Mouse (Mus musculus) hindbrain, embryonic 11.5 days (tissue): ENCODE measurements around the gene Ly6g6f. TPM values are rescaled to one million over a fixed set of nuclear protein-coding genes. Genes with fewer than 3 reads are reported as not detected.

Source experiments
- ATAC-seq: fragments of 200-750 bp; cut with Nextera tagmentation; 2 replicates; pipeline ENCODE4 v1.8.0; 2017; ENCODE audit warnings: mild to moderate bottlenecking, moderate TSS enrichment, moderate library complexity; ENCODE audit not compliant: low FRiP score
- DNase-seq: peaks from one replicate; pipeline ENCODE4 v3.0.0-alpha.2; 2015; ENCODE audit warnings: low spot score
- H3K27ac ChIP-seq: fragments of 300-500 bp; sonication (generic); 2 replicates; pipeline ENCODE4 v1.5.1; 2014; ENCODE audit warnings: mild to moderate bottlenecking, low read depth, low read length
- H3K27me3 ChIP-seq: fragments of 300-500 bp; sonication (generic); 2 replicates; pipeline ENCODE4 v1.6.1; 2014; ENCODE audit warnings: mild to moderate bottlenecking, low read length, moderate library complexity, mixed read lengths; ENCODE audit not compliant: control insufficient read depth, insufficient read depth
- H3K36me3 ChIP-seq: fragments of 300-500 bp; sonication (generic); 2 replicates; pipeline ENCODE4 v1.6.1; 2014; ENCODE audit warnings: mild to moderate bottlenecking, low read length, moderate library complexity, mixed read lengths; ENCODE audit not compliant: control insufficient read depth, insufficient read depth
- H3K4me1 ChIP-seq: fragments of 300-500 bp; sonication (generic); replicated peaks from 2 replicates; pipeline ENCODE4 v1.6.1; 2014; ENCODE audit warnings: low read length, mixed read lengths; ENCODE audit not compliant: control insufficient read depth, insufficient read depth
- H3K4me2 ChIP-seq: fragments of 300-500 bp; sonication (generic); replicated peaks from 2 replicates; pipeline ENCODE4 v1.6.1; 2014; ENCODE audit warnings: mild to moderate bottlenecking, low read depth, low read length
- H3K4me3 ChIP-seq: fragments of 300-500 bp; sonication (generic); 2 replicates; pipeline ENCODE4 v1.5.1; 2014; ENCODE audit warnings: low read depth, low read length
- H3K9ac ChIP-seq: fragments of 300-500 bp; sonication (generic); 2 replicates; pipeline ENCODE4 v1.6.1; 2014; ENCODE audit warnings: low read depth, low read length
- H3K9me3 ChIP-seq: fragments of 300-500 bp; sonication (generic); 2 replicates; pipeline ENCODE4 v1.6.1; 2016; ENCODE audit warnings: low read length; ENCODE audit not compliant: control insufficient read depth
- WGBS: fragments of 180-500 bp; shearing (Covaris S2); extraction: QIAGEN DNeasy Blood & Tissue Kit; methylation state at CpG from one replicate; pipeline ENCODE4 v1.1.7; 2014; 5-methylcytosine and 5-hydroxymethylcytosine counted together
- polyA plus RNA-seq: library from polyadenylated mRNA; unstranded; fragments of >200 nt; fragmentation: Nextera tagmentation; extraction: Ambion mirVana; gene quantifications from 2 replicates; pipeline ENCODE4 v1.2.1, GENCODE M21; 2014

The Ly6g6f gene
- polyA plus RNA-seq, 1 experiment from 2014 or later, result 0.29 TPM

DNA sequence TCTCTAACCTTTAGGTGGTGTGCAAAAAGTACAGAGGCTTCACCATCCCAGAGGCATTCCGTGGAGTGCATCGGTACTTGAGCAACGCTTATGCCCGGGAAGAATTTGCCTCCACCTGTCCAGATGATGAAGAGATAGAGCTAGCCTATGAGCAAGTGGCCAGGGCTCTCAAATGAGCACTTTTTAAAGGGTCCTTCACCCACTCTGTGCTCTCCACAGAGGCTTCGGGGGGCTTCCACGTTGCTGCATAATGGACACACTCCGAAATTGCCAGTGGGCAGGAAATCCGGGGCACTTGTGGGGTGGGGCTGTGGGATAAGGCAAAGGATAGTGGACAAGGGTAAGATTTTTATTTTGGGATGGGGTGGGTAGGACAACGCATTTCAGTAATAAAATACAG is 27.1 kb downstream of the Ly6g6f start:
- Histone ChIP-seq H3K9me3 (no peaks in the 10 kb centered on the region), H3K27me3 (no peaks in the 10 kb centered on the region), H3K4me1 (no peaks in the 10 kb centered on the region; the same call in 1 of the 2 replicates), H3K36me3 (peaks cover 12% of the 10 kb centered on the region; the same call in 1 of the 2 replicates), H3K4me2 (0 out of 2 replicates have a peak overlapping the region, but pooled peaks have one; percentile 91), H3K4me3 (peak overlapping the region; percentile 90; the same call in 1 of the 2 replicates), H3K9ac (no peak overlapping the region; the same call in 1 of the 2 replicates), H3K27ac (peak overlapping the region; percentile 95; the same call in 1 of the 2 replicates)
- 73% methylated on average over 9 of the region's 9 CpGs for WGBS
- ATAC-seq (0 out of 2 replicates have a peak, but pooled peaks have one; percentile 6), DNase-seq (no peak)

DNA sequence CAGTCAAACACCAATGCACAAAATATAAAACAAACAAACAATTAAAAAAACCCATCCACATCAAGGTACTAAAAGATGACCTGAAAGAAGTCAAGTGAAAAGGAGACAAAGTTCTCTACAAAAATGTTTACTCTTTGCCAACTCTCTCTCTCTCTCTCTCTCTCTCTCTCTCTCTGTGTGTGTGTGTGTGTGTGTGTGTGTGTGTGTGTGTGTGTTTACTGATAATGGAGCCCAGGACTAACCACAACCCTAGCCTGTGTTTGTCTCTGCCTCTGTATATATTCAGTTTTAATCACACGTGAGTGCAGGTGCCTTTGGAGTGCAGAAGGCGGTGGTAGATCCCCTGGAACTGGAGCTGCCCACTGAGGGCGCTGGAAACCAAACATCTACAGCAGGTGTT is 28.3 kb downstream of the Ly6g6f start:
- no peaks in the 10 kb centered on the region for H3K9me3 ChIP-seq
- WGBS, result 79% methylated on average over 3 of the region's 3 CpGs
- DNase-seq (no peak), ATAC-seq (no peak)
- H3K36me3 ChIP-seq, result peaks cover 12% of the 10 kb centered on the region; the same call in 1 of the 2 replicates
- H3K4me1 ChIP-seq, result no peaks in the 10 kb centered on the region; the same call in 1 of the 2 replicates
- H3K27me3 ChIP-seq, result no peaks in the 10 kb centered on the region
- H3K4me2 ChIP-seq, result no peak overlapping the region
- H3K4me3 ChIP-seq, result no peak overlapping the region
- no peak overlapping the region for H3K9ac ChIP-seq
- H3K27ac ChIP-seq, result no peak overlapping the region

DNA sequence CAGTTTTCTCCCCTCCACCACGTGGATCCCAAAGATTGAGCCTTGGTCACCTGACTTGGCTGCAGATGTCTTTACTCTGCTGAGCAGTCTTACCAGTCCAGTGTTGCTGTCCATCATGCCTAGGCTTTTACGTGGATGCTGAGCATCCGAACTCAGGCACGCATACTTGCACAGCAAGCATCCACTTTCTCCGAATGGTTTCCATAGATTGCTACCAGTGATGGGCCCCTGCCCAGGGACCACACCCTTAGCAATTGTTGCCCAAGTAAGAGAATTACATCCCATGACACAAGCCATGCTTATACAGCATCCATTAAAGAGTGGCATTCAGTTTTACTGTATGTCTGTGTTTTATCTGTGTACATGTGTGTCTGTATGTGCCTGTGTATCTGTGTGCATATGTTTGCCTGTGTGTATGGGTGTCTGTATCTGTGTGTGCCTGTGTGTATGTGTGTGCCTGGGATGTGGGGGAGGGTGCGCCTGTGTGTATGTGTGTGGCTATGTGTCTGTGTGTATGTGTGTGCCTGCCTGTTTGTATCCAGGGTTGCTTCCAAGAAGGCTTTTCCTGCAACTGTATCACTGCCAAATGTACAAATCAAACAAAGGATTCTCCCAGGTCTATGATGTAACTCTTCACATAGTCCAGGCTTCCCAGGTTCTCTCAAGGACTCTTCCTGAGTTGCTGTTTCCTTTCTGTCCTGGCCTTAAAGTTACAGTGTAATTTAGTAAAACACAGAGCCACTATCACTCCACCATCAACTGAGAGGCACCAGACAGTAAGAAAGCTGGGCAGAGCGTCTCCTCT is 29.5 kb downstream of the Ly6g6f start:
- Histone ChIP-seq H3K9me3 (no peaks in the 10 kb centered on the region), H3K9ac (no peak overlapping the region), H3K4me3 (no peak overlapping the region), H3K4me2 (no peak overlapping the region), H3K36me3 (peaks cover 4% of the 10 kb centered on the region; the same call in 1 of the 2 replicates), H3K27ac (no peak overlapping the region), H3K4me1 (peaks cover 4% of the 10 kb centered on the region; the same call in 1 of the 2 replicates), H3K27me3 (no peaks in the 10 kb centered on the region)
- WGBS, result 91% methylated on average over 7 of the region's 7 CpGs
- ATAC-seq (no peak), DNase-seq (no peak)

DNA sequence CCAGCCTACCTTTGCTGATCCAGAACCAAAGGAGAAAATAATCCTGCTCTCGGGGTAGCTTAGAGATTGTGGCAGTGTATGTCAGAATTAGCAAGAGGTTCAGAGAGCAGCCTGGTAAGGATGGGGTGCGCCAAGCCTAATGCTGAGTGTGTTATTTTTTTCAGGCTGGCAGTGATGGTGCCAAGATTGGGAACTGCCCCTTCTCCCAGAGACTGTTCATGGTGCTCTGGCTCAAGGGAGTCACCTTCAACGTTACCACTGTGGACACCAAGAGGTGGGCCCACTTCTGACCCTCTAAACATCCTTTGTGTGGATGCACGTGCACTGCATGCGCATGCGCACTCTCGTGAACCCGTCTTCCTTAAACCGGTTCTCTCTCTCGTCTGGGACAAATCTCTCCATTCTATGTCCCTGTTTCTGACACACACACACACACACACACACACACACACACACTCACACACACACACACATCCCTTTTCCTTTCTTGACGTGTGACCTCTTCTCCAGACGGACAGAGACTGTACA is 33.1 kb downstream of the Ly6g6f start:
- Histone ChIP-seq H3K4me1 (peaks cover 4% of the 10 kb centered on the region; the same call in 1 of the 2 replicates), H3K36me3 (0 out of 2 replicates have a peak, but pooled peaks cover 4% of the 10 kb centered on the region), H3K27me3 (no peaks in the 10 kb centered on the region), H3K4me3 (peak overlapping the region; percentile 51), H3K9me3 (no peaks in the 10 kb centered on the region), H3K27ac (peak overlapping the region; percentile 95), H3K9ac (peak overlapping the region; percentile 85), H3K4me2 (peak overlapping the region; percentile 53)
- DNase-seq (no peak), ATAC-seq (no peak)
- 83% methylated on average over 12 of the region's 12 CpGs for whole genome bisulfite sequencing

DNA sequence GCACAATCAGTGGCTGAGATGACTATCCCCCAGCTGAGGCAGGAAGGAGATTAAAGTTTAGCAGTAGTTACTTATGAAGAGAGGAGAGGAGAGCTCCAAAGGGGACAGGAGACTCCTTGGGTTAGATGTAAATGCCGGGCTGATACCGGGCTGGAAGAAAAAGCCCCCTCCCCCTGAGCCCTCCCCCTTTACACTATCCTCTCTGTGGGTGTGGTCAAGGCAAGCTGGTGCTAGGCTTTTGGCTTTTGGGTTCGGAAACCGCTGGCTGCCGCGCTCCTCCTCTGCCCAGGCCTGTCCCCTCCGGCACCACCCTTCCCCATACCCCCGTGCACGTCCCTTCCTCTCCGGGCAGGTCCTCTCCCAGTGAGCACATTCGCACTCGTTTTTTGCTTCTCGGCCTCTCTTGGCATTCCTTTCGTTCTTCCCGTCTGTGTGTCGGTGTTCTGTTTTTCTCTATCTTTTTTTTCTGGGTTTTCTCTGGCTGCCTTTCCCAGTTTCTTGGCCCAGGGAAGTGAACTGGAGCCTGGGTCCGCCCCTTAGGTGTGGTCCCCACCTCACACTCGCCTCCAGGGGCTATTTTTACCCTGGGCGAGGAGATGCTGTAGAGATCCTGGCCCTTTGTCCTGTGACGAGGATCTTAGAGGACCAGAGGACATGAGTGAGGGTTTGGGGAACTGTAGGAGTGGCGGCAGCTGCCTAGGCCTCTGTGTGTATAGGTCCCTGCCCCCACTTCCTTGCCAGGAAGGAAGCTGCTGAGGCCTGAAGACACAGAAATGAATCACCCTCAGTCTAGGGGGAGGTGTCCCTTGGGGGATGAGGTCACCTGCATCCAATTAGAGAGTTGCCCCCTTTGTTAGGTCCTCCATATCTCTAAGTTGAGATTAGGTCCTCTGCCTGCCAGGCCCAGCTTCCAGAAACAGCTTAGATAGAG is 34.0 kb downstream of the Ly6g6f start:
- Histone ChIP-seq H3K4me1 (peaks cover 4% of the 10 kb centered on the region; the same call in 1 of the 2 replicates), H3K4me3 (peak overlapping the region; percentile 51), H3K27me3 (no peaks in the 10 kb centered on the region), H3K36me3 (0 out of 2 replicates have a peak, but pooled peaks cover 4% of the 10 kb centered on the region), H3K9me3 (no peaks in the 10 kb centered on the region), H3K27ac (peak overlapping the region; percentile 95), H3K4me2 (peak overlapping the region; percentile 53), H3K9ac (peak overlapping the region; percentile 85)
- ATAC-seq, result peak; percentile 67
- DNase-seq, result peak; percentile 83
- WGBS, result under 1% methylated on average over 21 of the region's 21 CpGs

DNA sequence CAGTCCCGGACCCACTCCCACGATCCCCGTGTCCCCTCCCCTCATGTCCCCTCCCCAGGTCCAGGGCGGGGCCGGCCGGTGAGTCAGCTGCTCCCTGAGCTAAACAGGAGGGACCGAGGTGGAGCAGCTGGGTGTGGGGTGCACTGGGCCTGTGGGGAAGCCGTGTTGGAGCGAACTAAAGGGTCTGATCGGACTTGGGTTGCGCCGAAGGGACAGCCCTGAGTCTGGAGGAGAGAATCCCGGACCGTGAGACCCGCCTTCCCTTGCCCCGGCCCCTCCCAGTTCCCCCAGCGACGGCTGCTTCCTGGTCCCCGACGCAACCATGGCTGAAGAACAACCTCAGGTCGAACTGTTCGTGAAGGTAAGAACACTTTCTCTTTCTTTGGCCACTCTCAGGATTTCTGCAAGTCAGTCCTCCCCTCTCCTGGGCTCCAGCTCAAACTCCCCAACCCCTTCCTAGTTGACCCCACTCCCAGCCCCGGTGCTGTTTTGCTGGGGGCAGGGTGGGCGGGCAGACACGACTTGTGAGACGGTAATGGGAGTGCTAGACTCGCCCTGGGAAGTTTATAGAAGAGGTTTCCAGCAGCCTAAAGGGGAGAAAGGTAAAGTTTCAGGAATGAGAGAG is 35.2 kb downstream of the Ly6g6f start:
- WGBS, result under 1% methylated on average over 27 of the region's 27 CpGs
- 0 out of 2 replicates have a peak, but pooled peaks cover 4% of the 10 kb centered on the region for H3K36me3 ChIP-seq
- H3K9ac ChIP-seq, result peak overlapping the region; percentile 59
- H3K9me3 ChIP-seq, result no peaks in the 10 kb centered on the region
- peak; percentile 8; the same call in 1 of the 2 replicates for ATAC-seq
- H3K4me3 ChIP-seq, result peak overlapping the region; percentile 51
- H3K27ac ChIP-seq, result peak overlapping the region; percentile 95
- peaks cover 4% of the 10 kb centered on the region; the same call in 1 of the 2 replicates for H3K4me1 ChIP-seq
- peak; percentile 76 for DNase-seq
- H3K4me2 ChIP-seq, result peak overlapping the region; percentile 53
- no peaks in the 10 kb centered on the region for H3K27me3 ChIP-seq

DNA sequence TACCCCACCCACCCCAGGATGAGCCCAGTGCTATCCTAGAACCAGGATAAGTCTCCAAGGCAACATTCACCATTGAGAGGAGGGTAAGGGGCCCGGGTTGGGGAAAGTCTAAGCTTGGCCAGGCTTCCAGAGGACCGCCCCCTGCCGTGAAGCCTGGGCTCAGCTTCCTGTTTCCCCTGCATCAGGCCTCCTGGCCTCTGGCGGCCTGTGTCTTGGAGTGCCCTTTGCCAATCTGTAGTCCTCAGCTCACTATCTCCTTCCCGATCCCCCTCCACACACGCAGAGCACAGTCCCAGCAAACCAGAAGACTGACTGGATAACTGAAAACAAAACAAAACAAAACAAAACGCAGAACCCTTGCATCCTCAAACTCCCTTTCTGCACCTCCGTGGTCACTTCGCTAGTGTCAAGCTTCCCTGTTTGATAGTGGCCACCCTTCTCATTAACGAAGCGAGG is 35.8 kb downstream of the Ly6g6f start, which contains the start of gene Clic1:
Gene Clic1 (plus strand): TSS at position 406 of the 456 bp plus-strand sequence.
- 2% methylated on average over 11 of the region's 11 CpGs for WGBS
- Histone ChIP-seq H3K36me3 (0 out of 2 replicates have a peak, but pooled peaks cover 4% of the 10 kb centered on the region), H3K9me3 (no peaks in the 10 kb centered on the region), H3K27me3 (no peaks in the 10 kb centered on the region), H3K4me2 (peak within 1 kb of the TSS; percentile 53), H3K27ac (peak within 1 kb of the TSS; percentile 95), H3K4me3 (peak within 1 kb of the TSS; percentile 51), H3K9ac (peak within 1 kb of the TSS; percentile 59), H3K4me1 (peaks cover 4% of the 10 kb centered on the region; the same call in 1 of the 2 replicates)
- ATAC-seq (no peak), DNase-seq (peak; percentile 87)
